Mouse (Mus musculus): ENCODE results near the gene Dnase1l3. TPM values are rescaled to one million over a fixed set of nuclear protein-coding genes. Genes with fewer than 3 reads are reported as not detected.

Gene Dnase1l3
- polyA plus RNA-seq, 1 experiment from 2014 or later = 0.04 TPM

GRCm38 (mm10) chr14:8030535-8030934, 36.2 kb upstream of the Dnase1l3 start:
- Histone ChIP-seq H3K27me3 (replicated peaks) (no peaks in the 10 kb centered on the region), H3K4me2 (no peak overlapping the region), H3K9ac (no peak overlapping the region), H3K9me3 (replicated peaks) (no peaks in the 10 kb centered on the region), H3K4me3 (no peak overlapping the region), H3K36me3 (no peaks in the 10 kb centered on the region), H3K27ac (ENCODE audit: poor library complexity, severe bottlenecking) (peak overlapping the region; percentile 55), H3K4me1 (replicated peaks) (peaks cover 18% of the 10 kb centered on the region)
- ATAC-seq (ENCODE audit: insufficient number of reproducible peaks, low FRiP score) = 0 out of 2 replicates have a peak, but pooled peaks have one; percentile 11
- 40% methylated on average over 4 of the region's 4 CpGs for WGBS

GRCm38 (mm10) chr14:8029752-8030151, 35.4 kb upstream of the Dnase1l3 start:
- 88% methylated on average over 1 of the region's 1 CpGs for WGBS
- H3K4me2 ChIP-seq = no peak overlapping the region
- no peak overlapping the region for H3K9ac ChIP-seq
- no peaks in the 10 kb centered on the region for H3K9me3 ChIP-seq (replicated peaks)
- no peak for ATAC-seq (ENCODE audit: insufficient number of reproducible peaks, low FRiP score)
- H3K4me3 ChIP-seq = no peak overlapping the region
- no peaks in the 10 kb centered on the region for H3K36me3 ChIP-seq
- H3K4me1 ChIP-seq (replicated peaks) = peaks cover 18% of the 10 kb centered on the region
- no peak overlapping the region for H3K27ac ChIP-seq (ENCODE audit: poor library complexity, severe bottlenecking)
- no peaks in the 10 kb centered on the region for H3K27me3 ChIP-seq (replicated peaks)

GRCm38 (mm10) chr14:8028086-8028485, 33.7 kb upstream of the Dnase1l3 start:
- WGBS = 80% methylated on average over 5 of the region's 5 CpGs
- H3K36me3 ChIP-seq = no peaks in the 10 kb centered on the region
- H3K9me3 ChIP-seq (replicated peaks) = no peaks in the 10 kb centered on the region
- H3K27me3 ChIP-seq (replicated peaks) = no peaks in the 10 kb centered on the region
- H3K9ac ChIP-seq = no peak overlapping the region
- no peak for ATAC-seq (ENCODE audit: insufficient number of reproducible peaks, low FRiP score)
- no peak overlapping the region for H3K4me3 ChIP-seq
- no peak overlapping the region for H3K27ac ChIP-seq (ENCODE audit: poor library complexity, severe bottlenecking)
- no peak overlapping the region for H3K4me2 ChIP-seq
- peaks cover 24% of the 10 kb centered on the region for H3K4me1 ChIP-seq (replicated peaks)

- Histone ChIP-seq H3K9me3 (replicated peaks) (no peaks in the 10 kb centered on the region), H3K27me3 (replicated peaks) (no peaks in the 10 kb centered on the region), H3K36me3 (no peaks in the 10 kb centered on the region), H3K4me2 (no peak overlapping the region), H3K27ac (ENCODE audit: poor library complexity, severe bottlenecking) (no peak overlapping the region), H3K4me3 (no peak overlapping the region), H3K4me1 (replicated peaks) (peaks cover 24% of the 10 kb centered on the region), H3K9ac (no peak overlapping the region)
- no peak for ATAC-seq (ENCODE audit: insufficient number of reproducible peaks, low FRiP score)
- WGBS = 66% methylated on average over 10 of the region's 10 CpGs
Observed at GRCm38 (mm10) chr14:8026769-8027531, 32.6 kb upstream of the Dnase1l3 start.

- Histone ChIP-seq H3K4me1 (replicated peaks) (peaks cover 15% of the 10 kb centered on the region), H3K9me3 (replicated peaks) (no peaks in the 10 kb centered on the region), H3K36me3 (no peaks in the 10 kb centered on the region), H3K9ac (no peak overlapping the region), H3K4me2 (no peak overlapping the region), H3K27me3 (replicated peaks) (no peaks in the 10 kb centered on the region), H3K4me3 (no peak overlapping the region), H3K27ac (ENCODE audit: poor library complexity, severe bottlenecking) (no peak overlapping the region)
- no peak for ATAC-seq (ENCODE audit: insufficient number of reproducible peaks, low FRiP score)
- WGBS = 91% methylated on average over 10 of the region's 10 CpGs
Observed at GRCm38 (mm10) chr14:8024936-8025335, 30.6 kb upstream of the Dnase1l3 start.

- Histone ChIP-seq H3K4me1 (replicated peaks) (peaks cover 15% of the 10 kb centered on the region), H3K9ac (no peak overlapping the region), H3K4me2 (no peak overlapping the region), H3K27me3 (replicated peaks) (no peaks in the 10 kb centered on the region), H3K27ac (ENCODE audit: poor library complexity, severe bottlenecking) (no peak overlapping the region), H3K9me3 (replicated peaks) (no peaks in the 10 kb centered on the region), H3K36me3 (no peaks in the 10 kb centered on the region), H3K4me3 (no peak overlapping the region)
- ATAC-seq (ENCODE audit: insufficient number of reproducible peaks, low FRiP score) = no peak
- 64% methylated on average over 6 of the region's 6 CpGs for WGBS
Observed at GRCm38 (mm10) chr14:8024469-8024868, 30.1 kb upstream of the Dnase1l3 start.

- H3K4me1 ChIP-seq (replicated peaks) = peaks cover 6% of the 10 kb centered on the region
- 81% methylated on average over 7 of the region's 7 CpGs for WGBS
- no peak overlapping the region for H3K9ac ChIP-seq
- no peak overlapping the region for H3K4me3 ChIP-seq
- no peaks in the 10 kb centered on the region for H3K9me3 ChIP-seq (replicated peaks)
- H3K27ac ChIP-seq (ENCODE audit: poor library complexity, severe bottlenecking) = no peak overlapping the region
- no peak overlapping the region for H3K4me2 ChIP-seq
- no peaks in the 10 kb centered on the region for H3K27me3 ChIP-seq (replicated peaks)
- no peaks in the 10 kb centered on the region for H3K36me3 ChIP-seq
- ATAC-seq (ENCODE audit: insufficient number of reproducible peaks, low FRiP score) = no peak
Observed at GRCm38 (mm10) chr14:8020546-8020945, 26.2 kb upstream of the Dnase1l3 start.

- Histone ChIP-seq H3K27ac (ENCODE audit: poor library complexity, severe bottlenecking) (no peak overlapping the region), H3K4me1 (replicated peaks) (peaks cover 6% of the 10 kb centered on the region), H3K4me2 (no peak overlapping the region), H3K9me3 (replicated peaks) (no peaks in the 10 kb centered on the region), H3K9ac (no peak overlapping the region), H3K27me3 (replicated peaks) (no peaks in the 10 kb centered on the region), H3K36me3 (no peaks in the 10 kb centered on the region), H3K4me3 (no peak overlapping the region)
- 90% methylated on average over 1 of the region's 1 CpGs for WGBS
- no peak for ATAC-seq (ENCODE audit: insufficient number of reproducible peaks, low FRiP score)
Observed at GRCm38 (mm10) chr14:8020011-8020410, 25.6 kb upstream of the Dnase1l3 start.

- Histone ChIP-seq H3K4me1 (replicated peaks) (no peaks in the 10 kb centered on the region), H3K27ac (ENCODE audit: poor library complexity, severe bottlenecking) (no peak overlapping the region), H3K27me3 (replicated peaks) (no peaks in the 10 kb centered on the region), H3K4me2 (no peak overlapping the region), H3K9ac (no peak overlapping the region), H3K4me3 (no peak overlapping the region), H3K36me3 (no peaks in the 10 kb centered on the region), H3K9me3 (replicated peaks) (no peaks in the 10 kb centered on the region)
- no peak for ATAC-seq (ENCODE audit: insufficient number of reproducible peaks, low FRiP score)
- WGBS = 51% methylated on average over 1 of the region's 1 CpGs
Observed at GRCm38 (mm10) chr14:8016951-8017350, 22.6 kb upstream of the Dnase1l3 start.

- 77% methylated on average over 6 of the region's 6 CpGs for WGBS
- no peaks in the 10 kb centered on the region for H3K36me3 ChIP-seq
- no peaks in the 10 kb centered on the region for H3K9me3 ChIP-seq (replicated peaks)
- H3K27ac ChIP-seq (ENCODE audit: poor library complexity, severe bottlenecking) = no peak overlapping the region
- no peak overlapping the region for H3K4me2 ChIP-seq
- no peaks in the 10 kb centered on the region for H3K27me3 ChIP-seq (replicated peaks)
- no peak overlapping the region for H3K4me3 ChIP-seq
- H3K4me1 ChIP-seq (replicated peaks) = no peaks in the 10 kb centered on the region
- no peak overlapping the region for H3K9ac ChIP-seq
- no peak for ATAC-seq (ENCODE audit: insufficient number of reproducible peaks, low FRiP score)
Observed at GRCm38 (mm10) chr14:8016276-8016675, 21.9 kb upstream of the Dnase1l3 start.

- Histone ChIP-seq H3K27ac (ENCODE audit: poor library complexity, severe bottlenecking) (no peak overlapping the region), H3K9ac (no peak overlapping the region), H3K4me3 (no peak overlapping the region), H3K9me3 (replicated peaks) (no peaks in the 10 kb centered on the region), H3K4me1 (replicated peaks) (no peaks in the 10 kb centered on the region), H3K4me2 (no peak overlapping the region), H3K27me3 (replicated peaks) (no peaks in the 10 kb centered on the region), H3K36me3 (no peaks in the 10 kb centered on the region)
- 90% methylated on average over 6 of the region's 6 CpGs for WGBS
- no peak for ATAC-seq (ENCODE audit: insufficient number of reproducible peaks, low FRiP score)
Observed at GRCm38 (mm10) chr14:8015756-8016155, 21.4 kb upstream of the Dnase1l3 start.

GRCm38 (mm10) chr14:8011938-8012337, 17.6 kb upstream of the Dnase1l3 start:
- no peak overlapping the region for H3K4me3 ChIP-seq
- H3K27ac ChIP-seq (ENCODE audit: poor library complexity, severe bottlenecking) = no peak overlapping the region
- H3K9me3 ChIP-seq (replicated peaks) = no peaks in the 10 kb centered on the region
- 67% methylated on average over 6 of the region's 6 CpGs for WGBS
- no peaks in the 10 kb centered on the region for H3K36me3 ChIP-seq
- H3K9ac ChIP-seq = no peak overlapping the region
- H3K4me2 ChIP-seq = no peak overlapping the region
- ATAC-seq (ENCODE audit: insufficient number of reproducible peaks, low FRiP score) = no peak
- H3K4me1 ChIP-seq (replicated peaks) = no peaks in the 10 kb centered on the region
- H3K27me3 ChIP-seq (replicated peaks) = no peaks in the 10 kb centered on the region

Measured in heart, embryonic 12.5 days (tissue).